Mouse (Mus musculus) heart, adult 11 months (tissue): ENCODE measurements around the gene Zfp383.

Experiments used
- DNase-seq: peaks from one replicate; pipeline ENCODE4 v3.0.0; 2022

Zfp383 gene

GRCm38 (mm10) chr7:29942740-29943139, 34.7 kb downstream of the Zfp383 start:
- DNase-seq, result no peak

GRCm38 (mm10) chr7:29943720-29944119, 35.7 kb downstream of the Zfp383 start:
- no peak for DNase-seq

GRCm38 (mm10) chr7:29944201-29944600, 36.2 kb downstream of the Zfp383 start:
- DNase-seq, result no peak

GRCm38 (mm10) chr7:29953086-29953485, 45.1 kb downstream of the Zfp383 start:
- DNase-seq, result no peak

- peak; percentile 98 for DNase-seq
Observed at GRCm38 (mm10) chr7:29953513-29954401, 45.7 kb downstream of the Zfp383 start, which contains the start of gene Zfp74. Zfp74 (minus strand) TSS chr7:29954089.

- no peak for DNase-seq
Observed at GRCm38 (mm10) chr7:29954731-29955130, 46.7 kb downstream of the Zfp383 start.

GRCm38 (mm10) chr7:29956257-29956656, 48.2 kb downstream of the Zfp383 start:
- no peak for DNase-seq

- no peak for DNase-seq
Observed at GRCm38 (mm10) chr7:29958125-29958724, 50.2 kb downstream of the Zfp383 start.

- DNase-seq, result no peak
Observed at GRCm38 (mm10) chr7:29959004-29959403, 51.0 kb downstream of the Zfp383 start.

GRCm38 (mm10) chr7:29965115-29965810, 57.2 kb downstream of the Zfp383 start:
- DNase-seq, result peak; percentile 75
